Mouse (Mus musculus) lung, adult 2 months (tissue): ENCODE measurements around the gene Cib1. TPM values are rescaled to one million over a fixed set of nuclear protein-coding genes. Genes with fewer than 3 reads are reported as not detected.

Source experiments
- DNase-seq: peaks from one replicate; pipeline ENCODE4 v3.0.0; 2022
- H3K4me1 ChIP-seq: fragments of 200-500 bp; 2 replicates; pipeline ENCODE4 v1.6.1; 2011; ENCODE audit warnings: low read length; ENCODE audit not compliant: control insufficient read depth, insufficient read depth
- H3K4me3 ChIP-seq: fragments of 200-500 bp; replicated peaks from 2 replicates; pipeline ENCODE3; 2011; ENCODE audit warnings: low read depth, mild to moderate bottlenecking, control low read depth, low read length; ENCODE audit errors: extremely low read depth
- CTCF ChIP-seq: fragments of 200-500 bp; IDR thresholded peaks from 2 replicates; pipeline ENCODE4 v1.5.1; 2011; ENCODE audit warnings: mild to moderate bottlenecking, low read length, control low read depth; ENCODE audit not compliant: insufficient read depth
- POLR2A ChIP-seq: fragments of 200-500 bp; IDR thresholded peaks from 2 replicates; pipeline ENCODE4 v1.6.1; 2011; ENCODE audit warnings: low read depth, mild to moderate bottlenecking, control low read depth, low read length, borderline replicate concordance; ENCODE audit errors: extremely low read depth
- WGBS: fragments of 180-500 bp; shearing (Covaris S2); methylation state at CpG from one replicate; pipeline ENCODE4 v1.1.7; 2018; 5-methylcytosine and 5-hydroxymethylcytosine counted together
- polyA plus RNA-seq: library from polyadenylated mRNA; depleted of rRNA; stranded (reverse); fragments of >200 nt; gene quantifications from 2 replicates; pipeline ENCODE4 v1.2.3, GENCODE M21; 2012

Gene Cib1
- polyA plus RNA-seq, 1 experiment, result 94.6 TPM

DNA sequence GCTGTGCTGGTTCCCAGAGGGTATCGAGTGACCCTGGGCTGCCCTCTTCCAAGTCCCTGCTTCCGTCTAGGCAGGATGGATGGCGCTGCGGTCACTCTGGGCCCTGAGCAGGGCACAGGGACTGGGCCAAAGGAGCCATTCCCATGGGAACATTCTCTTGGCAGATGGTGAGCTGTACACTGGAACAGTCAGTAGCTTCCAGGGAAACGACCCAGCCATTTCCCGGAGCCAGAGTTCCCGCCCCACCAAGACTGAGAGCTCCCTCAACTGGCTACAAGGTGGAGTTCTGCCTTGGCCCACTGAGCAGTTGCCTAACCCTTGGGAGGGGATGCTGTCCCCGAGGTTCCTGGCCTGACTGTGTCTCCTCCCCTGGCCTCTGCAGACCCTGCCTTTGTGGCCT, 16.0 kb downstream of the Cib1 start:
- DNase-seq, result no peak

GRCm38 (mm10) chr7:80215398-80215797, 17.2 kb downstream of the Cib1 start:
- peak; percentile 78 for DNase-seq
- Histone ChIP-seq H3K4me1 (no peaks in the 10 kb centered on the region), H3K4me3 (no peak overlapping the region)
- no peak for TF ChIP-seq POLR2A
- TF ChIP-seq CTCF, result peak; percentile 88
- 21% methylated on average over 4 of the region's 4 CpGs for WGBS

More for the DNA sequence above, 16.0 kb downstream of the Cib1 start:
- H3K4me1 ChIP-seq, result no peaks in the 10 kb centered on the region
- TF ChIP-seq POLR2A (no peak), CTCF (no peak)
- 64% methylated on average over 8 of the region's 8 CpGs for WGBS
- no peak overlapping the region for H3K4me3 ChIP-seq

DNA sequence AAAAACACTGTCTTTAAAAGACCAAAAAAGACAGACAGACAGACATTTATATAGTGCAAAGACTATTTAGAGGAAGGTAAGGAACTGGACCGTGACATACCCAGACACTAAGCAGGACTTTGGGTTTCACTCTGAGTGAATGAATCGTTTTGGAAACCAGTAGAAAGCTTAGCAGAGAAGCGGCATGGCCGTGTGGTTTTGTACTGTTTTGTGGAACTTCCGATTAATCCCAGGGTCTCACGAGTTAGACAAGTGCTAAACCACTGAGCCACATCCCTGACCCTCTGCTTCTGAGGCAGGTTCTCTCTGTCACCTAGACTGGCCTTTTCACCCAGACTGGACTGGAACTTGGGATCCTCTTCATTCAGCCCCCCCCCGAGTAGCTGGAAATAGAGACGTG, 18.2 kb downstream of the Cib1 start:
- 0 out of 2 replicates have a peak, but pooled peaks cover 2% of the 10 kb centered on the region for H3K4me1 ChIP-seq
- TF ChIP-seq CTCF (no peak), POLR2A (no peak)
- no peak overlapping the region for H3K4me3 ChIP-seq
- 83% methylated on average over 8 of the region's 8 CpGs for WGBS
- no peak for DNase-seq

- H3K4me3 ChIP-seq, result no peak overlapping the region
- WGBS, result 86% methylated on average over 7 of the region's 7 CpGs
- DNase-seq, result no peak
- H3K4me1 ChIP-seq, result peaks cover 2% of the 10 kb centered on the region
- TF ChIP-seq CTCF, result no peak
- TF ChIP-seq POLR2A, result no peak
Measured at GRCm38 (mm10) chr7:80213604-80214003, 19.0 kb downstream of the Cib1 start.

GRCm38 (mm10) chr7:80210982-80211381, 21.6 kb downstream of the Cib1 start:
- no peak for TF ChIP-seq POLR2A
- TF ChIP-seq CTCF, result no peak
- Histone ChIP-seq H3K4me1 (peaks cover 9% of the 10 kb centered on the region), H3K4me3 (no peak overlapping the region)
- no peak for DNase-seq
- 84% methylated on average over 4 of the region's 4 CpGs for WGBS

DNA sequence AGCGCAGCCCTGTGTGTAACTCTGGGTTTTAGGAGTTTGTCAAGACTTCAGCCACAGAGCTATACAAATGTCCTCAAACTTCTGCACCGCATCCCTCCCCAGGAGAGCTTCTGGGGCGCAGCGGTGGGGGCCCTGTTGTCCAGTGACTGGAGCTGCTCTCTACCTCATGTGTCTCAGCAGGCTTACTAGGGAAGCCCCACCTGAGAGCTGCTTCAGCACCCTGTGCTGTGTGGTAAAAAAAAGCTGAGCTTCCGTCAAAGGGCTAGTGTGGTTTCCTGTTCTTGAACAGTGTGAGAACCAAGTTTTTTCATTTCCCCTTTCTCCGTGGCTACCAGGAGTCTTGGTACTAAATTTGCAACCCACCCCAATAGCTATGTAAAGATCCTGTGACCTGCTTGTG, 22.9 kb downstream of the Cib1 start:
- H3K4me3 ChIP-seq, result no peak overlapping the region
- TF ChIP-seq POLR2A, result no peak
- no peak for TF ChIP-seq CTCF
- DNase-seq, result no peak
- H3K4me1 ChIP-seq, result peaks cover 9% of the 10 kb centered on the region
- WGBS, result 63% methylated on average over 6 of the region's 6 CpGs

DNA sequence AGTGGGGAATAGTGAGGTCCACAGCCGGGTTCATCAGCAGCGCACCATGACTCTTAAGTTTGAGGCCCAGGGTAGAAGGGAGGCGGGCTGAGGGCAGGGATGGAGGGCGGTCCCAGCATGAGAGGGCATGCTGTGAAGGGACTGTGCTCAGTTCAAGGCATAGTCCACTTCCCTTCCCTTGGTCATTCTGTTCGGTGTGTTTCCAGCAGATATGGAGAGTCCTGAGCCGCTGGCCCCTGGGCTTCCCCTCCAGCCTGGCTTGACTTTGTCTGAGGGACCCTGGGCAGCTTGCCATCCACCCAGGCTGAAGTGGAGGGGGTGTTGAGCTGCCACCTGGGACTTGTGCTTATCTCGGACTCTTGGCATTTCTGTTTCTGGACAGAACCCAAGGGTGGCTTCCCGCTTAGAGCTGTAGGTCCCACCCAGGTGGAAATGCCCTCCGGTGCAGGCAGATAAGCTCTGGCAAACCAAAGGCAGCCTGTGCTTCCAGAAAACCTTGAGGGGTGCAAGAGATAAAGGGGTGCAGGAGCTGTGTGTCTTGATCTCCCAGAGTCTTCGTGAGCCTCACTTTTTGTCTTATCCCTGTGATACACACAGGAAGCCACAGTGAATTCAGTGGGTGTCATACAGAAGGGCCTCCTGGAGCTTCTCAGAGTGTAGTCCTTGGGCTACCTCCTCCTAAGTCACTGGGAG, 23.7 kb downstream of the Cib1 start:
- H3K4me3 ChIP-seq, result no peak overlapping the region
- WGBS, result 33% methylated on average over 10 of the region's 10 CpGs
- peak; percentile 82 for DNase-seq
- H3K4me1 ChIP-seq, result peaks cover 9% of the 10 kb centered on the region
- no peak for TF ChIP-seq CTCF
- no peak for TF ChIP-seq POLR2A

DNA sequence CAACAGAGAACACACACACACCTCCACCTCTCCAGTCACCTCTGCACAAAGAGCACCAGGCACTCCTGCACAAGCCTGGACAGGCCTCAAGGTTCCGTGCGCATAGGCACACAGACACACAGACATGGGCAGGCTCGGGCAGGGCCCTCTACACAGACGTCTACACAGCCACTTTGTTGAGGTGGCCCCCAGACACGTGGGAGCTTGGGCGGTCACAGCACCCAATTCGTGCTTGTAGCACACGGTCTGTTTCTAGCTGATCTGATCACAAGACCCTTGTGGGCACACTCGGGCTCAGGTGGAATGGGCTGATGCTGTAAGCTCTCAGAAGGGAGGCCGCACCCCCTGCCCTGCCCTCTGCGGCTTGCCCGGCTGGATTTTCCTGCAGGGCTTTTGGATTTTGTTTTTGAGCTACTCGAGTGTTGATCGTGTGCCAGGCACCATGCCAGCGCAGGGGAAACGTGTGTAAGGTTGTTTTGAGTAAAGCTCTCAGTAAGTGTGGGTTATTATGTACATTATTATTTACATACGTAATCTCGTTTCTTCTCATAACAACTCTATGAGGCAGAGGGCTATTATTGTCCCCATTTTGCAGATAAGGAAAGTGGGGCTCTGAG, 24.5 kb downstream of the Cib1 start:
- no peak for TF ChIP-seq CTCF
- TF ChIP-seq POLR2A, result no peak
- peak; percentile 72 for DNase-seq
- peaks cover 9% of the 10 kb centered on the region for H3K4me1 ChIP-seq
- WGBS, result 63% methylated on average over 18 of the region's 18 CpGs
- H3K4me3 ChIP-seq, result no peak overlapping the region

- DNase-seq, result no peak
- TF ChIP-seq CTCF (no peak), POLR2A (no peak)
- Histone ChIP-seq H3K4me1 (peaks cover 9% of the 10 kb centered on the region), H3K4me3 (no peak overlapping the region)
- WGBS, result 46% methylated on average over 3 of the region's 3 CpGs
Measured at GRCm38 (mm10) chr7:80207314-80207731, 25.3 kb downstream of the Cib1 start.
